Mouse (Mus musculus): ENCODE data around the gene Amfr. TPM values are rescaled to one million over a fixed set of nuclear protein-coding genes. Genes with fewer than 3 reads are reported as not detected.
A peak's percentile ranks its signal among the peaks of the same experiment; 100 is the strongest.

Gene Amfr
- 100 to 1,000 TPM; 125 to 132 TPM for total RNA-seq (2021)
- long read RNA-seq, experiment 1, transcript Amfr-201 (14 exons, 3,880 nt), result major isoform, 234 of 315 reads
- long read RNA-seq, experiment 1, partial matches to known transcripts, result 51 of 315 reads
- long read RNA-seq, experiment 1, other reads (novel, unspliced or antisense), result 27 of 315 reads
- long read RNA-seq, experiment 2, transcript Amfr-201 (14 exons, 3,880 nt), result major isoform, 117 of 153 reads
- long read RNA-seq, experiment 2, partial matches to known transcripts, result 11 of 153 reads
- long read RNA-seq, experiment 2, other reads (novel, unspliced or antisense), result 23 of 153 reads

DNA sequence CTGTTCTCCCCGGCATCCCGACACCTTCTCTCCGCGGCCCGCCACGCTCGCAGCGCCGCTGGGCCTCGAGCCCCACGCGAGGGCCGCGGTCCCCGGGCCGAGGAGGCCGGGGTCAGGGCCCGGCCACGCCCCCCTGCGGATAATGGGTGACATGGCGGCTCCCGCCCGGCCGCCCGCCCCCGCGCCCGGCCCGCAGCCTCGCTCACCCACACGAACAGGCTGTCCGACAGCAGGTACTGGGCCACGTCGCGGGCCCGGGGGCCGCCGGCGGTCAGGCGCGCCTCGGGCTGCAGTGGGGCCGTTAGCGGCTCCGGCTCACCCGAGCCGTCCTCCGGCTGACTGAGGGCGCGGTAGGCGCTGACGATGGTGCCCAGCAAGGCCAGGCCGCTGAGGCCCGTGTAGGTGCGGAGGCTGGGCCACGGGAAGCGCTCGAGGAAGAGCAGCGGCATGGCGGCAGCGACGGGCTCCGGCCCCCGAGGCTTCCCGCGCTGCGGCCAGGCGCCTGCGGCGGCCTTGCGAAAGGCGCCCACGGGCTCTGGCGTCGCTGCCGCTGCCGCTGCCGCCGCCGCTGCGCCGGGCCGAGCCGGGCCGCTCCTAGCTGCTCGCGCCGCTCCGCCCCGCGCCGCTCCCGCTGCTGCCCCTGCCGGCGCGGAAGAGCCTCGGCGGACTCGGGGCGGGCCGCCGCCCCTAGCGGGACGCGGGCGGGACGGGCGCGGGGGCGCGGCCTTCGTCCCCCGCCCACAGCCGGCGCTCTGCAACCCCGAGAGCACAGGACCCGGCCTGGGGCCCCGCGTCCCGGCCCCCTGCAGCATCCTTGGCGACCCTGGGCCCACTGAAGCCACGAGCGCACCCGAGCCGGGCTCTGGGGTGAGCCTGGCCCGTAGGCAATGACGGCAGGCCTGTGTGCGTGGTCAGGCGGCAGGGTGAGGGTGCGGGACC lies at the start of gene Amfr:
Gene Amfr, minus strand, starts transcription at position 830 of the 939 bp plus-strand sequence.
- peak; percentile 85 for DNase-seq

DNA sequence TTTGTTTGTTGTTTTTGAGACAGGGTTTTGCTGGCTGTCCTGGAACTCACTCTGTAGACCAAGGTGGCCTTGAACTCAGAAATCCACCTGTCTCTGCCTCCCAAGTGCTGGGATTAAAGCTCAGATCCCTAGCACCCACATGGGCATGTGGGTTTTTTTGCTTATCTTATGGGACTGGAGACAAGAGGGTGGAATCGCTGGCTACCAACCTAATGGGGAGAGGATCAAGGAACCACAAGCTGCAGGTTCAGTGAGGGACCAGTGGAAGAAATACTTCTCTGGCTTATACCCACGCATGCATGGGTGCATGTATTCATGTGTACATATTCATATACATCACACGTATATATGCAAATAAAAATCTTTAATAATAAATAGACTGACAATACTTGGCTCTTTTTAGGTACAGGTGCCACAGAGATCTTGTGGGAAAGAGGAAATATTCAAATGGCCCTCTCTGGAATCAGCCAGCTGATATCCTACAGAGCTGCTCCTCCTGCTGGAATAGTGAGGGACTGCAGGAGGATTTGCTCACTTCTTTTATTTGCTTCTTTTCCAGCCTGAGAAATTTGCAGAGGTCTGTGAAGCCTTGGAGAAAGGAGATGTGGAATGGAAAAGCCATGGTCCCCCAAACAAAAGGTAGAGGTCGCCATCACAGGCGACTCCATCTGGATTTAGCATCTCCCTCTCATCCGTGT lies 44.7 kb upstream of the Amfr start:
- DNase-seq, result peak; percentile 70

DNA sequence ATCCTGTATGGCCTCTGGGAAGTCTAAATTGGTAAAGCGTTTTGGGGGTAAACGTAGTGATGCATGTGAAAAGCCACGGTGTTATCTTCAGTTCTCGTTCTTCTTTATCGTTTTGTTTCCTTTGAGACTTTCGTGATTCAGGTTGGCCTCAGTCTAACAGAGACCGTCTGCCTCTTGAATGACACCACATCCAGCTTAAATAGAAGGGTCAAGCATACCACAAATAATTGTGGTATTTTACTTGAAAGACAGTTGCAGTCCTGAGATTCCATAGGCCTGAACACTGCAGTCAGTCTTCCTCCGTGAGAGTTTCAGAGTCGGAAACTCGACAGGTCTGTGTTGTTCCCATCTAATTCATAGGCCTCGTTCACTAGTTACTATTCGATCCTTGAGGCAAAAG lies 40.1 kb upstream of the Amfr start:
- DNase-seq, result no peak

DNA sequence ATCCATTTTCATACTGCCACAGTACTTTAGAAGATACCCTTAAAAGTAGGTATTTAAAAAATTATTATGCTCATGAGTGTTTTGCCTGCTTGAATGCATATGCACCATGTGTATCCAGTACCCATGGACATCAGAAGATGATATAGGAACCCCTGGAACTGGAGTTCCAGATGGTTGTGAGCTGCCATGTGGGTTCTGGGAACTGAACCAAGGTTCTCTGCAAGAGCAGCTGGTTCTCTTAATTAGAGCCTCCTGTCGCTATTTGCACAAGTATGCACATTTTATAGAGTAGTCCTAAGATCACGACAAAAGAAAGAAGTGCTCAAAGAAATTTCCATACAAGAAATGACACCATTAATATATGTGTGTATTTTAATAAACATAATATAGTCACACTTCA lies 35.2 kb upstream of the Amfr start:
- no peak for DNase-seq

DNA sequence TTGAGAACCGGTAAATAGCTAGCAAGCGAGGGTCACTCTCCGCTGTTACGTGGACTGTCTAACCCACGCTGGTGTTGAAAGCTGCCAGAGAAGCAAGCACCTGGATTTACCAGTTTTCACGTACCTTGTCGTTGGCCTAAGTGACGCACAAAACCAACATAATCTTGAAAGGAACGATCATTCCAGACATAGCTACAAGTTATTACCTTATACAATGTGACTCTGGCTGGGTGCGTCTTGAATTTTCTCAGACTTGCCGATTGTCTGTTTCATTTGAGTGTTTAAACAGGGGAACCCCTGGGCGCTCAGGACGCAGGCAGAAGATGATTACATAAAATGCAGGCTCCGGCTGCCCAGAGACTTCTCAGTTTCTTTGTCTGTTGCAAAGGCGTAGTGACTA lies 25.2 kb upstream of the Amfr start:
- peak; percentile 4 for DNase-seq

DNA sequence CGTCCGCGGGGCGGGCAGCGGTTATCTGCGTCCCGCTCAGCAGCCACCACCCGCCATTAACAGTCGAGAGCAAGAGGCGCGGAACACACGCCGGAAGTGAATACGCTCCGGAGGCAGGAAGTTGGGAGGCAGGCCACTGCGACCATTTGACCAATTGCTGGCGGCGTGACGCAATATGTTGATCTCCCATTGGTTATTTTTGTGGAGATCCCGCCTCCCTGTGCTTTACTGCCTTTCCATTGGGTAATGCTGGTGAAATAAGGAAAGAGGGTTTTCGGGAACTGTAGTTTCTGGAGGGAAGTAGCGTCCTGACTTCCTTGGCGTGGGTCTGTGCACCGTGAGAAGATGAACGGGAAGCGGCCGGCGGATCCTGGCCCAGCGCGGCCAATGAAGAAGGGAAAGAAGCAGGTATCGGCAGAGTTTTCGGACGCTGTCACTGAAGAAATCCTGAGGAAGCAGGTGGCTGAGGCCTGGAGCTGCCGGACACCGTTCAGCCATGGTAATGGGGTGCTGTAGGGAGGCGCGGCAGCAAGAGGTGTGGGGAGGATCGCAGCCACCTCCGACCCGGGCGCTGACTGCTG lies 24.4 kb upstream of the Amfr start, which contains the start of the genes Nudt21 and Ogfod1:
Gene Nudt21, minus strand, starts transcription at position 88 of the 581 bp plus-strand sequence.
Gene Ogfod1, plus strand, starts transcription at position 255 of the 581 bp plus-strand sequence.
- DNase-seq, result peak; percentile 94

DNA sequence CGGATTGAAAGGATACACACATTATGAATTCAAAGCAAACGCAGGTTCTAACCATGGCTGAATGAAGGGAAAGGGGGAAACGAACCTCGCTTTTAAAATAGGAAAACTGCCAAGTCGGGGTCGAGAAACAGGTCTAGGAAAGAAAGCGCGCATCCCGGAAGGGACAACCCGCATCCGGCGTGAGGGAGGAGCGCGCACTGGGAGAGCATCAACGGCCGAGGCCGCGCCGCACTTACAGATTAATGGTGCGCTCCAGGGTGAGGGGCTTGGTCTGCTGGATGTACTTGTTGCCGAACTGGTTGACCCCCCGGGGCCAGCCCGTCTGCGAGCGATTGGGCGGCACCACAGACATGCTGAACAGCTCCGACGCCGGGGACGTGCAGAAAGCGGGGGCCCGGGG lies 23.9 kb upstream of the Amfr start:
- DNase-seq, result peak; percentile 79

DNA sequence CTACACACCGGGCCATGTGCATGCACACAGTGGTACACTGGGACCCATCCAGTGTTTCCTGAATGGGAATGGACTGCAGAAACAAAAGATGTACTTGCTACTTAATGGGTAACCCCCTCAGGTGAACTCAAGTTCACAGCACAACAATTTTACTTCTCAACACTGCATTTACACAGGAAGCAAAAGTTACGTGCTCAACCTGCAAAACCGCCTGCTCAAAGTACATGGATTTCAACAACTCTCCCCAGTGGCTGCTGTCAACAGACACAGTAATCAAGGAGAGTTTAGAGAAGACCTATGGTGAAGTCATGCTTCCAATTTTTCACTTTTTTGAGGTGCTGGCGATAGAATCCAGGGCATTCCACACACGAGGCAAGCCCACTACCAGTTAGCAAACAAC lies 22.6 kb upstream of the Amfr start:
- no peak for DNase-seq

DNA sequence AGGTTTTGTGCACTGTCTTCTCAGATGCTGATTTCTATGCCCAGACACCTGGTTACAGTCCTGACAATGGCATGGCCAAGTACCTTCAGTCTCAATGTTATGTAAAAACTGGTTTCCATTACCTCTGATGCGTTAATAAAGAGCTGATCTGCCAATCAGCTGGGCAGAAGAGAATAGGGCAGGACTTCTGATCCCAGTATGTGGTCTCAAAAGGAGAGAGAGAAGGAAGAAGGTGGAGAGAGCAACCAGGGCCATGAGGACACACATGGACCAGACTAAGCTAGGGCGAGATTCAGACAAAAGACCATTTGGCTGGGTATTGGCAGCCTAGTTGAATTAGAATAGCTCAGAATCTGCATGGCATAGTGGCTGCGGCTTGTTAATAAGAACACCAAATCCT lies 21.0 kb upstream of the Amfr start:
- no peak for DNase-seq

DNA sequence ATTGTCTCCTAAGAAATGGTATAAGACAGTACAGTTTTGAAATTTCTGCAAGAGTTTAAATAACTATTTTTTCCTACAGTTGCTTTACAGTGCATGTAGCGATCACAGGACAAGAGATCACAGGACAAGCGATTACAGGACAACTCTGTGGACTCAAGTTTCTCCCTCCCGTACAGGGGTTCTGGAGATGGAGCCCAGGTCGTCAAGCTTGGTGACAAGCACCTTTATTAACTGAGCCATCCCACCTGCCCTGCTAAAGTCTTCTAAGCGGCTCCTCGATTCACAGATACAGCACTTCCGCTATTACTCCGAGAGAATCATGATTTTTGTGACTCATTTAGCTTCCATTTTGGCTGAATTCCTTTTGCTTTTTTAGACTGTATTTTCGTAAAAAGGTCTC lies 17.1 kb upstream of the Amfr start:
- DNase-seq, result no peak

DNA sequence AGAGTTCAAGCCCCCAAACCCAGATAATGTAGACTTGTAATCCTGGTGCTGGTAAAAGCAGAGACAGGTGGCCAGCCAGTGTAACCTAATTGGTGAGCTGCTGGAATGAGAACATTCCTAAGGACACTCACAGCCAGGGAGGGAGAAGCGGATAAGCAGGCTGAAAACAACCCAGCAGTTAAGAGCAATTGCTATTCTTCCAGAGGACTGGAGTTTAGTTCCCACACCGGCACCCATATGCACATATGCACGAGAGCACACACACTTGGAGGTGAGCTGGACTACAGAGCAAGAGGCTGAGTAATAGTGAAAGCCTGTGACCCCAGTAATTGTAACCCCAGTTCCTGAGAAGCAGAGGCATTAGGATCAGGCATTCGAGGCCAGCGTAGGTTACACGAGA lies 11.3 kb upstream of the Amfr start:
- DNase-seq, result no peak

DNA sequence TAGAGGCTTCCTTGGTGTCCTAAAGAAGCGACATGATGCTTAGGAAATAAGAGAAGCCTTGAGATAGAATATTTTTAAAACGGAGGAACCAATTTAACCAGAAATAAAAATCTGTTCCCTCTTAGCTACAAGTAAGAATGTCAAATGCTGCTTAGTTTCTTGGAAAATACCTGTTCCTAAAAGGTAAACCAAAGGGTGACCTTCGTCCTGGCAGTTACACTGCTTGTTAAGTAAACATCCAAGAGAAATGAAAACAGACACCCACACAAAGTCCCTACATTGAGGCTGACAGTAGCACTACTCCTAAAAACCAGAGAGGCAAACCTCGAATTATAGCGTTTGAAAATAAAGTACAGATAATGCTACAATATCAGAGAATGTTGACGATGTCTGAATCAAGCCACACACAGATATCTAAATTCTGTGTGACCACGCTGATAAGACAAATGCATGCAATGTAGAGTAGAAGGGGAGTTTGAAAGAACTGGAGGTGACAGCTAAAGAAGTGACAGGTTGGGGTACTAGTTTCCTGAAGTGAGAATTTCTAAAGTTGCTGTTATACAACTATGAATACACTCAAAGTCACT lies 477 bp upstream of the Amfr start:
- DNase-seq, result no peak

DNA sequence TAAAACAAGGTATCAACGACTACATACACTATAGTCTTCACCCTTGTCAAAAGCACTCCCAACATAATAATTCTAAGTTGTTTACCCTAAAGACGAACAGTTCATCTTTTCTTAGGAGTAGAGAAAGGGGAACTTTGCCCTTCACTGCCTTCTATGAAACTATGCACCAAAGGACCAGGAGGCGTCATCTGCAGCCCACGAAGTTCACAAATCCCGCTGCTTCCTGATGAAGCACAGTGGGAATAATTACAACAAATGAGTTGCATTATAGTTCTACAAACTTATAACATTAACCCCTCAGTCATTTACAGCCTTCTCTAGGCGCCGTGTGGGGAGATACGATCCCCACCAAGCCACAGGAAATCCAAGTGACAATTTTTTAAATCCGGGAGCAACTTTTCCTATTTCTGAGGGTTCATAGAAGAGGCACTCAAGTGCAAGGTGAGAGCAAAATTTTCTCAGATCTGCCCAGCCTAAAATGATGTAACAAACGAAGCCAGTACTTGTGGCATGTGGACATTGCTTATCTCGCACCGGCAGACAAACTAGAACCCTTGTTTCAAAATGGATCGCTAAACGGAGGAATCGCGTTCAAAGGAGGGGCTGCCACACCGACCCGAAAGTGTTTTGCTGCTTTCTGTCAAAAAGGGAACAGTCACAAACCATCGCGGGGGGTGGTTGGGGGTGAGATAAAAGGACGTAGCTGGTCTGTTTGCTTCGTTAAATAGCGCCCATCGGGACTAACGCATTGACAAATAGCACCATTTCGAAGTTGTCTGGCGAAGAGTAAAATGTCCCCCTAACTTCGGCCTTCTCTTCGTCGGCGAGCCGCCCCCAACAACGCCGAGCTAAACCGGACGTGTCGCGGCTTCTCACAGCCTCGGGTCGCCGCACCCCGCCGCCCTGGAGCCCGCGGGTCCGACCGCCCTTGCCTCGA lies 1.3 kb downstream of the Amfr start:
- no peak for DNase-seq

DNA sequence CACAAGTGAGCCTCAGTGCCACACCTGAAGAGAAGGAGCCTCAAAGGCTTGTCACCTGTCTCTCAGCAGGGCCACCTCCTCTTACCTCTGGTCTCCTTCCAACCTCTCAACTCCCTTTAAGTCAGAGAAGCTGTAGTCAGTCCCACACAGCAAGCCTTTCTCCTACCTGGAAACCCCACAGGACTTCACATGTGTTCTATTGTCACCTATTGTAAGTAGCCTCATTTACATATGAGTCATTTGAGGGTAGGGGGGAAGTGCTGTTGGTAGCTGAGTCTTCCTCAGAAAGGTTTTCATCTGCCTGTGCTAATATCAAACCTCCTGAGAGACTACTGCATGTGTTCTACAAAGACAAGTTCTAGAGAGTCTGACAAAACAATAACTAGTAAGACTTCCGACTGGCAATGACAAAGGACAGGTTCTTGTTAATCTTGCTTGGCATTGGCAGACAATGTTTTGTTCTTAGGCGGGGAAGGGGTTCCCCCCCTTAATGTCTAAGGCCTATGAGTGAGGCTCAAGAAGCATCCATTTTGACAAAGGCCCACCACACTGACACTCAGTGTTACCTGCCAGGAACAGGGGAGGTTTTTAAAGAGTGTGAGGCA lies 2.4 kb downstream of the Amfr start:
- no peak for DNase-seq

DNA sequence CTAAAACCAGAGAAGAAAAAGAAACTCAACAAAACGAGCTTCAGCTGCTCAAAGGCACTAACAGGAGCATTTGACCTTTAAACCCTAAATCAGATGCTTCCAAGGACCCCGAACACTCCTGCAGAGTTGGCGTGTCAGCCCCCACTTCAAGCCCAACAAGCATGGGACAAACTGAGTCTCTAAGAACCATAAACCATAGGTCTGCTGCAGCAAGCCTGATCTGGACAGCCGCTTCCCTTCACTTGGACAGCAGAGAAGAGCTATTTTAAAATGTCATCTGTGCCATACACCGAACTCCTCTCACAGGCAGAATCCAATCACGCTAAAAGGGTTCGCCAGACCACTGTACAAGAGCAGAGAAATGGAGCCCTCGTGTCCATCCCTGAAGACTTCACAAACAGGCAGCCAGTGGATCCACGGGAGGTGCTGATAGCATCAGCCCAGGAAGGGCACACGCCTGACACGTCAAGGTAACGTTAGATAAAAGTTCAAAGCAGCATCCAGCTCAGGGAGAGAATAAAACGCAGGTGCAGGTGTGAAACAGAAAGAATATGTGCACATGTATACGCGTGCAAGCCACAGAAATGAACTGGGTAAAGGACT lies 3.3 kb downstream of the Amfr start:
- DNase-seq, result peak; percentile 12

DNA sequence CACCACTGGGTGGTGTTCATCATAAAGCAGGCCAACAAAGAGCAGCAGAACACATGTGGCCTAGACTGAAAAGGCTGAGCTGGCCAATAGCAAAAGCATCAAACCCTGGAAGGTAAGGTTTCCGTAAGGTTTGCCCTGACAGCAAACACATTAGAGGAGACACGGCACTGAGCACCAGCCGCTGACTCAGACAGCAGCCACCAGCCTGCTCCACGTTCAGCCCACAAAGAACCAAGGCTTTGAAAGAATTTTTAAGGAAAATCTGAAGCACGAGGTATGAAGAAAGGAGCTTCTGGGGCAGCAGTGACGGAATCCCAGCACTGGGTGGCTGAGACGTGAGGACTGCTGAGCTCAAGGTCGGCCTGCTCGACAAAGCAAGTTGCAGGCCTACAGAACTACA lies 8.5 kb downstream of the Amfr start:
- no peak for DNase-seq

DNA sequence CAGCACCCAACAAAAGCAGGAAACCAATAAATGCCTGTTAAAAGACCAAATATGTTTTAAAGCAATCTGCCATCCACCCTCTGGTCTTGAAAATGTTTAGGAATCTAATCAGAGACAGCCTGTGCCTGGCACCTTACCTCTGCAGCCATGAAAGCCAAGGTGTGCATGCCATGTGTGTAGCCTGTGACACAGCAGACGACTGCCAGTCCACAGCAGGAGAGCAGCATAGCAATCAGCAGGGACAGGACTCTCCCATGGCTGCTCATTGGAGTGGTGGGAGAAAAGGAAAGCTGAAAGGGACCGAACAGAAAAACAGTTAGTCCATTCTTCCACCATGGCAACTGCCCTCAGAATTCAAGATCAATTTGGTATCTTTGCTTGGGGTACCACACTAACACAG lies 13.7 kb downstream of the Amfr start:
- no peak for DNase-seq

DNA sequence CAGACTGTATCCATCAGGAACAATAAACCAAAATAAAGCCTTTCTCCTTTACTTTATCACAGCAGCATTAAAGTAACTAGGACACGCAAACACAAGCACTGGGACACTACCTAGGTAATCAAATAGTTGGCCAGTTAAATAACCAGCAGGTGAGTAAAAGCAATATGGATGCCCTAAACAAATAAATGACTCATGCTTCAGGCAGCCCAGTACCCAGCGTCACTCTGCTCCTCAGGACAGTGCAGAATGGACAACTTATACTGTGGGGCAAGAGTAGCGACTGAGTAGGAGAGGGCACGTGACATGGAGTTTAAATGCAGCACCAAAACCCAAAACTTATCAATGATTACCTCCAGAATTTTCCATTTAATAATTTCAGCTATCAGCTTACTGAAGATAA lies 22.9 kb downstream of the Amfr start:
- no peak for DNase-seq

DNA sequence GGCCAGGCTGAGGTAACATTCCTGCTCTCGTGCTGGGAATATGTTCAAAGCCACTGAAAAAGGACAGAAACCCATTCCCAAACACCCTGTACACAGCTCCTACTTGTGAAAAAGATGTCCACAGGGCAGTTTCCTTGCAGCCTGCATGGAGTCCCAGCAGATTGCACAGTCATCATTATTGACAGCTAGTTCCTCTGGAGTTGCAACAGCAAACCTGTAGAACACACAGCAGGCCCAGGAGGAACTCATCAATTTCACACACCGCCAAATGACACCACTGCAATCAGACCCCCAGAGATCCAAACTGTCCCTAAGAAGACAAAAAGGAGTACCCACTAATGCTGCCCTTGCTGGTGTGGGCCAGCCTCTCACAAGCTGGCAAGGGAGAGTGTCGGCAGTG lies 27.9 kb downstream of the Amfr start:
- DNase-seq, result no peak

DNA sequence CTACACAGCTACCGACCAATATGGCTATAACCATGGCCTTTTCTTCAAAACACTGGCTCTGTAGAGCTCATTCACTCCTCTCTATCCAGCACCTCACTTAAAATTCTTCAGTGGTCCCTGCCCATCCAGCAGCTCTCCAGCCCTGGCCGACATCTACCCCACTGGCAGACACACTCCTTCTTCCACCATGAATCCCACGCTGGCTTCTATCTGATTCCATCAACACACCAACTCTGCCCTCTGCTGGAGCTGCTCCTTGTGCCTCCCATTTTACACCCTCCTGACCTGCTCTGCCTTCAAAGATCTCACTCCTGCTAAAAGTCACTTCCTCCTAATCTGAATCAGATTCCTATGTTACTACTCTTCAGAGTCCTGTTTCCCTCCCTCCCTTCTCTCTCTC lies 28.8 kb downstream of the Amfr start:
- DNase-seq, result no peak
